Mouse (Mus musculus): Measurements from ENCODE around the gene Tsnaxip1. TPM values are rescaled to one million over a fixed set of nuclear protein-coding genes. Genes with fewer than 3 reads are reported as not detected.
"Not testable (repeated sequence)": the region's sequence is repeated elsewhere in the genome, so short reads cannot be mapped to it uniquely, and the experiment has no call there.

Tsnaxip1 gene
- total RNA-seq, 4 experiments from 2014 or later, result 0.18 to 0.49 (median 0.31) TPM; not detected in 1

DNA sequence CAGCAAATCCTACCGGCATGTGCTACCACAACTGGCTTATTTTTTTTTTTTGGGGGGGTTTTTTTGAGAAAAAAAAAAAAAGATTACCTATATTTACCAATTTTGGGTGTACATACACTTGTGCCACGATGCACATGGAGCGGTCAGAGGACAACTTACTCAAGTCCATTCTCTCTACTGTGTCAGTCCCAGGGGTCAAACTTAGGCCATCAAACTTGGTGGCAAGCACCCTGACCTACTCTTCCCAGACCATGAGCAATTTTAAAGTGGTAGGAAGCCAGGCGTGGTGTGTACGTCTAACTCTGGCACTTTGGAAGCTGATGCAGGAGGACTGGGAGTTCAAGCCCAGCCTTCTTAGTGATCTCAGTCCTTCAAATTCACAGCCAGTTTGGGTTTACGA lies 14.3 kb upstream of the Tsnaxip1 start:
- no peak for DNase-seq (ENCODE audit: low spot score in 2 of 2)

DNA sequence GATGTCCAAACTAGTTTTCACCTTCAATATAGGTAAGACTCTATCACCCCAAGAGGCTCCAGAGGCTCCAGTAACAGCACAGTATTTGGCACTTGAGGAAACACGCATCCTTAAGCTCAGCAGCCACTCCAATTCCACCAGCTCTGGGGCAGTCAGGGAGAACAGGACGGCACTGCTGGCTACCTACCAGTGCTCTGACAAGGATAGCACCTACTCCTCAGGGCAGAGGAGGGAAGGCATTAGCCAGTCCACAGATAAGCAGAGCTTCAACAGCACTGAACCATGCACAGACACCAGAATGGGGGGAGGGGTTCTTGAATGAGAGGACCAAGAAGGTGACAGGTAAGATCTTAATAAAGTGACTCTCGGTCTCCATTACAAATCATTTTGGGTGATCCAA lies 7.9 kb upstream of the Tsnaxip1 start:
- no peak for DNase-seq (ENCODE audit: low spot score in 2 of 2)

- DNase-seq (ENCODE audit: low spot score in 2 of 2), result no peak
Measured at GRCm38 (mm10) chr8:105820925-105821324, 6.6 kb upstream of the Tsnaxip1 start.

GRCm38 (mm10) chr8:105825506-105825905 lies 2.0 kb upstream of the Tsnaxip1 start:
- no peak for DNase-seq (ENCODE audit: low spot score in 2 of 2)

- DNase-seq (ENCODE audit: low spot score in 2 of 2), result no peak
Measured at GRCm38 (mm10) chr8:105826379-105826778, 1.2 kb upstream of the Tsnaxip1 start.

DNA sequence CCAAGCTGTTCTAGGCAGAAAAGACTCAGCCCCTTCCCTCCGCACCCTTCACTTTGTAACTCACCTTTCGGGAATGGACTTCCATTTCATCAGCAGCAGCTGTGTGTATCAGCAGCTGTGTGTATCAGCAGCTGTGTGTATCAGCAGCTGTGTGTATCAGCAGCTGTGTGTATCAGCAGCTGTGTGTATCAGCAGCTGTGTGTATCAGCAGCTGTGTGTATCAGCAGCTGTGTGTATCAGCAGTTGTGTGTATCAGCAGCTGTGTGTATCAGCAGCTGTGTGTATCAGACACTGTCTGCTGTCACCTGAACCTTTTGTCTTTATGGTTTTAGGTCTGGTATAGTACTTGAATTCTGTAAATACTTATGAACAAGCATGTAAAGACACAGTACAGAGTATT lies 6.2 kb downstream of the Tsnaxip1 start:
- DNase-seq (ENCODE audit: low spot score in 2 of 2), result not testable (repeated sequence)

GRCm38 (mm10) chr8:105835318-105835717 lies 7.8 kb downstream of the Tsnaxip1 start:
- DNase-seq (ENCODE audit: low spot score in 2 of 2), result peak; percentile 31 to 55

- no peak for DNase-seq (ENCODE audit: low spot score in 2 of 2)
Measured at GRCm38 (mm10) chr8:105836991-105837390, 9.5 kb downstream of the Tsnaxip1 start.

DNA sequence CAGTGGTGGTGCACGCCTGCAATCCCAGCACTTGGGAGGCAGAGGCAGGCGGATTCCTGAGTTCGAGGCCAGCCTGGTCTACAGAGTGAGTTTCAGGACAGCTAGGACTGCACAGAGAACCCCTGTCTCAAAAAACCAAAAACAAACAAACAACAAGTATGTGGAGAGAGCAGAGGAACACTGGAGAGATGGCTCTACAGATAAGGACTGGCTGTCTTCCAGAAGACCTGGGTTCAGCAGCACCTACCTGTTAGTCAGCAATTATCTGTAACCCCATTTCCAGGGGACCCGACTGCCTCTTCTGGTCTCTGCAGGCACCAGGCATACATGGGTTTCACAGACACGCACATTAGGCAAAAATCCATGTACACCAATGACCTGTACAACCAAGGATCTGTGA lies 11.7 kb downstream of the Tsnaxip1 start:
- no peak for DNase-seq (ENCODE audit: low spot score in 2 of 2)

DNA sequence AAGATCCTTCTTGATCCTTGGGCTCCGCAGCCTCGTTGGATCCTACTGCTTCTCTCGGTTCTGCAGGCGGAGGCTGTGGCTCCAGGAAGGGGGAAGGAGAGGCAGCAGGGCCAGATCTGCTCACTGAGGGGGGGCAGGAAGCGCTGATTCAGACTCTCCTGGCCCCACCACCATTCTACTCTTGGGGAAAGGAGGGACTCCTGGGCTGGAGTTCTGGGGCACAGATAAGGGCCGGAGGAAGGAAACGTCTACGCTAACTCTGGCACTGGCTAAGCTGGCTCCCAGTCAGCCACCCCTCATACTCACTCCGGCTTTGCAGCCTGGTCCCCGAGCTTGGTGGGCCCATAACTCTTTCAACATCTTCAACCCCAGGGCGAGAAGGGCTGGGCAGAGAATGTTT lies 19.1 kb downstream of the Tsnaxip1 start:
- DNase-seq (ENCODE audit: low spot score in 2 of 2), result no peak

- no peak for DNase-seq (ENCODE audit: low spot score in 2 of 2)
Measured at GRCm38 (mm10) chr8:105850014-105850413, 22.5 kb downstream of the Tsnaxip1 start.

GRCm38 (mm10) chr8:105850611-105851010 lies 23.1 kb downstream of the Tsnaxip1 start:
- no peak for DNase-seq (ENCODE audit: low spot score in 2 of 2)

GRCm38 (mm10) chr8:105851651-105852143 lies 24.2 kb downstream of the Tsnaxip1 start:
- DNase-seq (ENCODE audit: low spot score in 2 of 2), result peak; percentile 88

- no peak for DNase-seq (ENCODE audit: low spot score in 2 of 2)
Measured at GRCm38 (mm10) chr8:105852146-105852729, 24.7 kb downstream of the Tsnaxip1 start.

- DNase-seq (ENCODE audit: low spot score in 2 of 2), result no peak
Measured at GRCm38 (mm10) chr8:105853178-105853577, 25.6 kb downstream of the Tsnaxip1 start, which contains the start of gene Cenpt. Gene Cenpt, minus strand, starts transcription at chr8:105853278.

GRCm38 (mm10) chr8:105854303-105854702 lies 26.8 kb downstream of the Tsnaxip1 start:
- no peak for DNase-seq (ENCODE audit: low spot score in 2 of 2)

- peak; percentile 86 to 87 for DNase-seq (ENCODE audit: low spot score in 2 of 2)
Measured at GRCm38 (mm10) chr8:105854715-105855216, 27.2 kb downstream of the Tsnaxip1 start, which contains the start of gene Thap11. Gene Thap11, plus strand, starts transcription at chr8:105855132.

DNA sequence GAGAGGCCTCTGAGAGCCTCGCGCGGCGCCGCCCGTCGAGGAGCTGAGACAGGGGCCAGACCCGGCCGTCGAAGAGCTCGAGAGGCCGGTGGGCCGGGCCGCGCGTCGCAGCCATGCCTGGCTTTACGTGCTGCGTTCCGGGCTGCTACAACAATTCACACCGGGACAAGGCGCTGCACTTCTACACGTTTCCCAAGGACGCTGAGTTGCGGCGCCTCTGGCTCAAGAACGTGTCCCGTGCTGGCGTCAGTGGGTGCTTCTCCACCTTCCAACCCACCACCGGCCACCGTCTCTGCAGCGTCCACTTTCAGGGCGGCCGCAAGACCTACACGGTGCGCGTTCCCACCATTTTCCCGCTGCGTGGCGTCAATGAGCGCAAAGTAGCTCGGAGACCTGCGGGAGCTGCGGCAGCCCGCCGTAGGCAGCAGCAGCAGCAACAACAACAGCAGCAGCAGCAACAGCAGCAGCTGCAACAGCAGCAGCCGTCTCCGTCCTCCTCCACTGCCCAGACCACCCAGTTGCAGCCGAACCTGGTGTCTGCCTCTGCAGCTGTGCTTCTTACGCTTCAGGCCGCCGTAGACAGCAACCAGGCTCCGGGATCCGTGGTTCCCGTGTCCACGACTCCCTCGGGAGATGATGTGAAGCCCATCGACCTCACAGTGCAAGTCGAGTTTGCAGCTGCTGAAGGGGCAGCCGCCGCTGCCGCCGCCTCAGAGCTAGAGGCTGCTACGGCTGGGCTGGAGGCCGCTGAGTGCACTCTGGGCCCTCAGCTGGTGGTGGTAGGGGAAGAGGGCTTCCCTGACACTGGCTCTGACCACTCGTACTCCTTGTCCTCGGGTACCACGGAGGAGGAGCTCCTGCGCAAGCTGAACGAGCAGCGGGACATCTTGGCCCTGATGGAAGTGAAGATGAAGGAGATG lies 28.0 kb downstream of the Tsnaxip1 start:
- DNase-seq (ENCODE audit: low spot score in 2 of 2), result peak; percentile 38 to 58

DNA sequence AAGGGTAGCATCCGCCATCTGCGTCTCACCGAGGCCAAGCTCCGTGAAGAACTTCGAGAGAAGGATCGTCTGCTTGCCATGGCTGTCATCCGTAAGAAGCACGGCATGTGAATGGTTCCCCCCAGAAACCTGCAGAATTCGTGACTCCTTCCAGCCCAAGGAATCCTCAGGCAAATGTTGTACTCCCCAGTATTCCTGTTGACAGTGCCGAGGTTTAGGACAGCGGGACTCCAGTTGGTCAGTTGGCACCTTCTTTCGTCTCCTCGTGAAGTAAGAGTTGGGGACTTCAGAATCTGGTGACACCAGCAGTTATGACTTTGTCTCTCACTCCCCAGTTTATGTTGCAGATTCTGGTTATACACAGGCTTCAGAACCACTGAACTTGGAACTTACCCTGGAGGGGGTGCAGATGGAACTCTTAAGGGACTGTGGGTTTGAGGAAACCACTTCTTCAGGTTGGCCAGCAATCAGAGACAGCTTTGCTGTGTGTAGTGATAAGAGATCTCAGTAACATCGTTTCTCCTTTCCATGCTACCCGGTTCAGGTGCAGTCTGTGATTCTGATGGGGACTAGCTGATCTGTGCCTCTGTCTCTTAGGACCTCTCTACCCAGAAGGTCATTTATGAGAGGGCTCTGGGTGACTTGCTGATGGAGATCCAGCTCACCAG lies 28.8 kb downstream of the Tsnaxip1 start:
- DNase-seq (ENCODE audit: low spot score in 2 of 2), result no peak

GRCm38 (mm10) chr8:105858495-105858894 lies 31.0 kb downstream of the Tsnaxip1 start:
- DNase-seq (ENCODE audit: low spot score in 2 of 2), result no peak

GRCm38 (mm10) chr8:105859314-105859713 lies 31.8 kb downstream of the Tsnaxip1 start:
- DNase-seq (ENCODE audit: low spot score in 2 of 2), result no peak
